Mouse (Mus musculus): ENCODE results near the gene Flg2. TPM values are rescaled to one million over a fixed set of nuclear protein-coding genes. Genes with fewer than 3 reads are reported as not detected.

The Flg2 gene
- polyA plus RNA-seq (2017; shearing (Covaris generic)): not detected

GRCm38 (mm10) chr3:93196978-93197377, at the start of gene Flg2:
Flg2 (plus strand) TSS chr3:93197278.
- ATAC-seq: no peak

GRCm38 (mm10) chr3:93162502-93162901, 34.6 kb upstream of the Flg2 start:
- no peak for ATAC-seq

GRCm38 (mm10) chr3:93162996-93163592, 34.0 kb upstream of the Flg2 start:
- no peak for ATAC-seq

GRCm38 (mm10) chr3:93180856-93181255, 16.2 kb upstream of the Flg2 start:
- ATAC-seq: no peak

GRCm38 (mm10) chr3:93201955-93202354, 4.9 kb downstream of the Flg2 start:
- ATAC-seq: no peak

- no peak for ATAC-seq
Observed at GRCm38 (mm10) chr3:93202499-93202898, 5.4 kb downstream of the Flg2 start.

Other genes starting within 250 kb of the Flg2 start
- gene Lce3d, start 239.9 kb upstream of the Flg2 start, polyA plus RNA-seq (2017; shearing (Covaris generic)): not detected
- not detected for gene Lce3e, start 230.2 kb upstream of the Flg2 start, polyA plus RNA-seq (2017; shearing (Covaris generic))
- gene Lce3f, start 205.1 kb upstream of the Flg2 start, polyA plus RNA-seq (2017; shearing (Covaris generic)): not detected
- gene Crct1, start 181.6 kb upstream of the Flg2 start, polyA plus RNA-seq (2017; shearing (Covaris generic)): not detected
- not detected for gene Lce1m, start 178.2 kb upstream of the Flg2 start, polyA plus RNA-seq (2017; shearing (Covaris generic))
- gene Gm4858, start 128.5 kb upstream of the Flg2 start, polyA plus RNA-seq (2017; shearing (Covaris generic)): not detected
- gene Crnn, start 52.5 kb upstream of the Flg2 start, polyA plus RNA-seq (2017; shearing (Covaris generic)): not detected
- not detected for gene Flg, start 76.2 kb downstream of the Flg2 start, polyA plus RNA-seq (2017; shearing (Covaris generic))
- not detected for gene Hrnr, start 122.5 kb downstream of the Flg2 start, polyA plus RNA-seq (2017; shearing (Covaris generic))
- not detected for gene Rptn, start 196.4 kb downstream of the Flg2 start, polyA plus RNA-seq (2017; shearing (Covaris generic))
- gene Tchh, start 245.1 kb downstream of the Flg2 start, polyA plus RNA-seq (2017; shearing (Covaris generic)): under 1 TPM in 1 of 3 experiments, not detected in 2; 0.06 TPM